22 mouse cellular contexts compared by ENCODE assay signal in genomic region chr12:87385051-87385450, GRCm38 (mm10). TPM values are rescaled to one million over a fixed set of nuclear protein-coding genes. Genes with fewer than 3 reads are reported as not detected.
DNase-seq lines count a peak whose midpoint lies in the region; ATAC-seq and TF ChIP-seq lines count a peak whose summit lies in the region.
"Had no signal": no experiment of that assay in that cellular context is flagged by ENCODE, and none has a peak within 500 bp of the region (broad histone marks: within the 10 kb centered on the region; RNA-seq: fewer than 3 reads in every experiment).

No protein-coding gene starts in this region.

- peaks cover 5% of the 10 kb centered on the region for H3K4me1 ChIP-seq in liver, adult 2 months (ENCODE audit: control insufficient read depth, insufficient read depth, low read length)
- H3K4me1 ChIP-seq in liver, embryonic 12.5 days: peaks cover 45% of the 10 kb centered on the region
- H3K4me1 ChIP-seq in liver, postnatal 0 days (ENCODE audit: insufficient read depth): peaks cover 30% of the 10 kb centered on the region

- TF ChIP-seq CTCF in liver, adult 2 months (IDR thresholded peaks at IDR 0.05; ENCODE audit: low read depth, low read length): no peak
- no peak for TF ChIP-seq CTCF in liver, postnatal 0 days (IDR thresholded peaks at IDR 0.05; ENCODE audit: low read depth)
- TF ChIP-seq CTCF in left cerebral cortex, adult 2 months (IDR thresholded peaks at IDR 0.05): no peak

- H3K9ac ChIP-seq in liver, adult 2 months (ENCODE audit: low read depth, low read length): no peak overlapping the region
- H3K9ac ChIP-seq in liver, embryonic 12.5 days: no peak overlapping the region
- no peak overlapping the region for H3K9ac ChIP-seq in liver, postnatal 0 days (replicated peaks)
- H3K9ac ChIP-seq: embryonic facial prominence, embryonic 13.5 days; embryonic facial prominence, embryonic 15.5 days; forebrain, embryonic 13.5 days; forebrain, embryonic 15.5 days; forebrain, postnatal 0 days had no signal

- 29% methylated on average over 3 of the region's 3 CpGs for WGBS in liver, adult 2 months
- WGBS in liver, embryonic 12.5 days (ENCODE audit: insufficient replicate concordance): 64% methylated on average over 3 of the region's 3 CpGs
- 54% methylated on average over 3 of the region's 3 CpGs for WGBS in liver, postnatal 0 days (ENCODE audit: insufficient replicate concordance)

- ATAC-seq in liver, embryonic 12.5 days: no peak
- ATAC-seq in liver, postnatal 0 days: no peak
- ATAC-seq: forebrain, embryonic 13.5 days; forebrain, embryonic 15.5 days; forebrain, postnatal 0 days had no signal

- no peaks in the 10 kb centered on the region for H3K27me3 ChIP-seq in liver, adult 2 months (ENCODE audit: control insufficient read depth, insufficient read depth, low read length)
- no peaks in the 10 kb centered on the region for H3K27me3 ChIP-seq in liver, embryonic 12.5 days (replicated peaks)
- H3K27me3 ChIP-seq in liver, postnatal 0 days (ENCODE audit: insufficient read depth, low read length): no peaks in the 10 kb centered on the region
- H3K27me3 ChIP-seq: embryonic facial prominence, embryonic 13.5 days; embryonic facial prominence, embryonic 15.5 days; forebrain, embryonic 13.5 days; forebrain, embryonic 15.5 days had no signal

- no peak for TF ChIP-seq POLR2A in liver, adult 2 months (IDR thresholded peaks at IDR 0.05; ENCODE audit: extremely low read depth, insufficient read depth, low read length)

- no peak for TF ChIP-seq EP300 in liver, postnatal 0 days (IDR thresholded peaks at IDR 0.05; ENCODE audit: low read depth)

- no peak overlapping the region for H3K4me2 ChIP-seq in liver, embryonic 12.5 days
- no peak overlapping the region for H3K4me2 ChIP-seq in liver, postnatal 0 days (ENCODE audit: low read depth, low read length)
- H3K4me2 ChIP-seq: embryonic facial prominence, embryonic 13.5 days; embryonic facial prominence, embryonic 15.5 days; forebrain, embryonic 13.5 days; forebrain, embryonic 15.5 days had no signal

- H3K79me2 ChIP-seq in liver, adult 2 months (ENCODE audit: control insufficient read depth, insufficient read depth, low read length): peaks cover 16% of the 10 kb centered on the region

- H3K36me3 ChIP-seq in liver, adult 2 months (ENCODE audit: control insufficient read depth, insufficient read depth, low read length): no peaks in the 10 kb centered on the region
- H3K36me3 ChIP-seq in liver, embryonic 12.5 days: no peaks in the 10 kb centered on the region
- H3K36me3 ChIP-seq in liver, postnatal 0 days (replicated peaks; ENCODE audit: insufficient read depth, low read length): no peaks in the 10 kb centered on the region
- H3K36me3 ChIP-seq: embryonic facial prominence, embryonic 13.5 days; embryonic facial prominence, embryonic 15.5 days; forebrain, embryonic 15.5 days had no signal

- intact Hi-C loops in left cerebral cortex, adult 2 months (cut with DNase I): no loop called here

- H3K27ac ChIP-seq in liver, adult 2 months (replicated peaks; ENCODE audit: insufficient read depth, low read depth, low read length): no peak overlapping the region
- no peak overlapping the region for H3K27ac ChIP-seq in liver, embryonic 12.5 days
- 0 out of 2 replicates have a peak overlapping the region, but pooled peaks have one; percentile 18 for H3K27ac ChIP-seq in liver, postnatal 0 days (ENCODE audit: low read depth)
- no peak overlapping the region for H3K27ac ChIP-seq in left cerebral cortex, adult 2 months
- H3K27ac ChIP-seq: embryonic facial prominence, embryonic 13.5 days; embryonic facial prominence, embryonic 15.5 days; forebrain, embryonic 13.5 days; forebrain, embryonic 15.5 days had no signal

- no peak overlapping the region for H3K4me3 ChIP-seq in liver, adult 2 months (ENCODE audit: insufficient read depth, low read depth, low read length)
- H3K4me3 ChIP-seq in liver, embryonic 12.5 days: no peak overlapping the region
- no peak overlapping the region for H3K4me3 ChIP-seq in liver, postnatal 0 days (ENCODE audit: low read depth, low read length)
- no peak overlapping the region for H3K4me3 ChIP-seq in left cerebral cortex, adult 2 months
- H3K4me3 ChIP-seq: embryonic facial prominence, embryonic 13.5 days; embryonic facial prominence, embryonic 15.5 days; erythroblast, embryonic 14.5 days; forebrain, embryonic 13.5 days; forebrain, embryonic 15.5 days had no signal

- DNase-seq in liver, adult 2 months (ENCODE audit: extremely low read depth, low read depth, low spot score): peak; percentile 62
- DNase-seq in liver, postnatal 0 days: no peak
- DNase-seq in liver (no peak), 416B (ENCODE audit: low read depth) (peak; percentile 45)
- no peak for DNase-seq in left cerebral cortex, adult 2 months (ENCODE audit: extremely low spot score in 1 of 2, low spot score in 2 of 2)
- DNase-seq: adrenal gland, adult 2 months; adrenal gland, postnatal 10 days; adrenal gland, postnatal 25 days; cerebellum, adult 11 months; cerebellum, adult 18-20 months; cerebellum, adult 8-10 months; cerebellum, adult 9-11 months; cerebellum, postnatal 14 days; cerebellum, postnatal 36 days; embryo, embryonic 11 days; forebrain, postnatal 0 days had no signal

- H3K9me3 ChIP-seq in liver, embryonic 12.5 days (replicated peaks): no peaks in the 10 kb centered on the region
- no peaks in the 10 kb centered on the region for H3K9me3 ChIP-seq in liver, postnatal 0 days (ENCODE audit: low read length)
- H3K9me3 ChIP-seq: embryonic facial prominence, embryonic 13.5 days; embryonic facial prominence, embryonic 15.5 days; forebrain, embryonic 13.5 days; forebrain, embryonic 15.5 days had no signal

RNA-seq across cellular contexts. Expression of gene Sptlc2, which starts 3.1 kb away (rescaled TPM):
- 13.8 and 14.4 TPM in 2 replicates for total RNA-seq in liver, adult 2 months (2014; rRNA removed)
- 4.3 and 6.5 TPM in 2 replicates for polyA plus RNA-seq in liver, adult 2 months (2012; rRNA removed)
- 34.2 and 39.7 TPM in 2 replicates for polyA plus RNA-seq in liver, embryonic 12.5 days (2016; fragmentation: Nextera tagmentation; extraction: Ambion mirVana)
- 39.5 and 42.3 TPM in 2 replicates for polyA plus RNA-seq in liver, postnatal 0 days (2015; fragmentation: Nextera tagmentation; extraction: Ambion mirVana)
- total RNA-seq in left cerebral cortex, adult 2 months (2021): 10 to 100 TPM; 32.4 to 33.0 TPM

RNA-seq across cellular contexts. Expression of gene Slirp, which starts 58.6 kb away (rescaled TPM):
- 25.3 and 29.7 TPM in 2 replicates for total RNA-seq in liver, adult 2 months (2014; rRNA removed)
- polyA plus RNA-seq in liver, adult 2 months (2012; rRNA removed): 11.1 and 15.6 TPM in 2 replicates
- 211 and 219 TPM in 2 replicates for polyA plus RNA-seq in liver, embryonic 12.5 days (2016; fragmentation: Nextera tagmentation; extraction: Ambion mirVana)
- 132 and 146 TPM in 2 replicates for polyA plus RNA-seq in liver, postnatal 0 days (2015; fragmentation: Nextera tagmentation; extraction: Ambion mirVana)
- total RNA-seq in left cerebral cortex, adult 2 months (2021): 10 to 100 TPM; 85.9 to 91.9 TPM
- polyA plus RNA-seq: erythroblast, embryonic 14.5 days had no signal

RNA-seq across cellular contexts. Expression of gene Alkbh1, which starts 58.8 kb away (rescaled TPM):
- total RNA-seq in liver, adult 2 months (2014; rRNA removed): 8.4 and 10.3 TPM in 2 replicates
- polyA plus RNA-seq in liver, adult 2 months (2012; rRNA removed): 4.9 and 11.1 TPM in 2 replicates
- polyA plus RNA-seq in liver, embryonic 12.5 days (2016; fragmentation: Nextera tagmentation; extraction: Ambion mirVana): 34.5 and 39.2 TPM in 2 replicates
- 10.1 and 13.1 TPM in 2 replicates for polyA plus RNA-seq in liver, postnatal 0 days (2015; fragmentation: Nextera tagmentation; extraction: Ambion mirVana)
- 10 to 100 TPM; 19.0 to 19.6 TPM for total RNA-seq in left cerebral cortex, adult 2 months (2021)

Comparison
In these comparisons a context has a peak if more than half of its experiments do, and no peak if none do; other contexts are left out.
1. DNase-seq: peak in liver, adult 2 months (single experiment) and 416B (single experiment); none in liver, postnatal 0 days (single experiment), liver (single experiment) and left cerebral cortex, adult 2 months (0 of 2).